Mouse (Mus musculus) embryonic fibroblast, embryonic 13.5 days (primary cell): ENCODE data around the gene Kcns3. TPM values are rescaled to one million over a fixed set of nuclear protein-coding genes. Genes with fewer than 3 reads are reported as not detected.
"Not testable (repeated sequence)": the region's sequence is repeated elsewhere in the genome, so short reads cannot be mapped to it uniquely, and the experiment has no call there.

Experiments
- H3K27ac ChIP-seq: 2 replicates; pipeline ENCODE4 v1.5.1; 2012; ENCODE audit warnings: low read length, control low read depth, inconsistent platforms; ENCODE audit not compliant: insufficient read depth
- H3K4me1 ChIP-seq: 2 replicates; pipeline ENCODE4 v1.6.1; 2011; ENCODE audit warnings: low read length; ENCODE audit not compliant: control insufficient read depth, insufficient read depth
- H3K4me3 ChIP-seq: 2 replicates; pipeline ENCODE4 v1.5.1; 2011; ENCODE audit warnings: mild to moderate bottlenecking, control low read depth, low read length; ENCODE audit not compliant: insufficient read depth
- CTCF ChIP-seq: IDR thresholded peaks from 2 replicates; pipeline ENCODE4 v1.5.1; 2011; ENCODE audit warnings: mild to moderate bottlenecking, control low read depth, low read length, moderate library complexity, borderline replicate concordance; ENCODE audit not compliant: insufficient read depth
- POLR2A ChIP-seq: IDR thresholded peaks from 2 replicates; pipeline ENCODE4 v1.6.1; 2011; ENCODE audit warnings: low read depth, mild to moderate bottlenecking, control low read depth, low read length, moderate library complexity
- polyA plus RNA-seq: library from polyadenylated mRNA; stranded (reverse); fragments of >200 nt; gene quantifications from 2 replicates; pipeline ENCODE4 v1.2.4, GENCODE M21; 2011; ENCODE audit warnings: low read depth; ENCODE audit not compliant: missing spikeins, insufficient read length

The Kcns3 gene
- polyA plus RNA-seq, 1 experiment: 2.8 TPM

GRCm38 (mm10) chr12:11086866-11087265, 64.0 kb downstream of the Kcns3 start:
- no peak overlapping the region for H3K27ac ChIP-seq
- no peaks in the 10 kb centered on the region for H3K4me1 ChIP-seq

GRCm38 (mm10) chr12:11071079-11071478, 79.8 kb downstream of the Kcns3 start:
- H3K4me1 ChIP-seq: no peaks in the 10 kb centered on the region
- no peak overlapping the region for H3K4me3 ChIP-seq
- no peak for TF ChIP-seq POLR2A
- no peak for TF ChIP-seq CTCF
- no peak overlapping the region for H3K27ac ChIP-seq

More at GRCm38 (mm10) chr12:11086866-11087265, 64.0 kb downstream of the Kcns3 start:
- H3K4me3 ChIP-seq: no peak overlapping the region
- TF ChIP-seq POLR2A: no peak
- TF ChIP-seq CTCF: no peak

- Histone ChIP-seq H3K27ac (no peak overlapping the region), H3K4me3 (no peak overlapping the region), H3K4me1 (no peaks in the 10 kb centered on the region)
- TF ChIP-seq CTCF (no peak), POLR2A (no peak)
These were observed 84.0 kb downstream of the Kcns3 start for GRCm38 (mm10) chr12:11066865-11067264.

GRCm38 (mm10) chr12:11052676-11053075, 98.2 kb downstream of the Kcns3 start:
- H3K4me3 ChIP-seq, H3K27ac ChIP-seq, H3K4me1 ChIP-seq: not testable (repeated sequence)

- Histone ChIP-seq H3K4me3 (no peak overlapping the region), H3K27ac (no peak overlapping the region), H3K4me1 (no peaks in the 10 kb centered on the region)
- TF ChIP-seq POLR2A: no peak
- TF ChIP-seq CTCF: no peak
These were observed 109.0 kb downstream of the Kcns3 start for GRCm38 (mm10) chr12:11041821-11042220.

Other genes starting within 250 kb of the Kcns3 start
- gene Msgn1, start 57.9 kb upstream of the Kcns3 start, polyA plus RNA-seq: not detected in 2 replicates
- gene Gen1, start 114.7 kb upstream of the Kcns3 start, polyA plus RNA-seq: 12.1 and 15.2 TPM in 2 replicates
- gene Smc6, start 114.8 kb upstream of the Kcns3 start, polyA plus RNA-seq: 136 and 163 TPM in 2 replicates